Mouse (Mus musculus) heart, embryonic 11.5 days (tissue): ENCODE results near the gene Tial1. TPM values are rescaled to one million over a fixed set of nuclear protein-coding genes. Genes with fewer than 3 reads are reported as not detected.

ENCODE experiments used
- ATAC-seq: fragments of 200-750 bp; cut with Nextera tagmentation; replicated peaks from 2 replicates; pipeline ENCODE4 v1.8.0; 2017; ENCODE audit warnings: moderate library complexity; ENCODE audit not compliant: insufficient number of reproducible peaks, low FRiP score, low TSS enrichment
- H3K27ac ChIP-seq: fragments of 300-500 bp; sonication (generic); 2 replicates; pipeline ENCODE4 v1.5.1; 2014; ENCODE audit warnings: mild to moderate bottlenecking, low read depth, low read length
- H3K27me3 ChIP-seq: fragments of 300-500 bp; sonication (generic); 2 replicates; pipeline ENCODE4 v1.6.1; 2014; ENCODE audit warnings: mild to moderate bottlenecking, low read length, mixed read lengths; ENCODE audit not compliant: control insufficient read depth, insufficient read depth
- H3K36me3 ChIP-seq: fragments of 300-500 bp; sonication (generic); 2 replicates; pipeline ENCODE4 v1.6.1; 2014; ENCODE audit warnings: mild to moderate bottlenecking, low read length, moderate library complexity, mixed read lengths; ENCODE audit not compliant: control insufficient read depth, insufficient read depth
- H3K4me1 ChIP-seq: fragments of 300-500 bp; sonication (generic); 2 replicates; pipeline ENCODE4 v1.6.1; 2014; ENCODE audit warnings: low read length; ENCODE audit not compliant: control insufficient read depth, insufficient read depth
- H3K4me2 ChIP-seq: fragments of 300-500 bp; sonication (generic); 2 replicates; pipeline ENCODE4 v1.6.1; 2014; ENCODE audit warnings: mild to moderate bottlenecking, moderate library complexity
- H3K4me3 ChIP-seq: fragments of 300-500 bp; sonication (generic); 2 replicates; pipeline ENCODE4 v1.5.1; 2014; ENCODE audit warnings: low read depth, low read length
- H3K9ac ChIP-seq: fragments of 300-500 bp; sonication (generic); 2 replicates; pipeline ENCODE4 v1.6.1; 2014; ENCODE audit warnings: mild to moderate bottlenecking, low read depth, low read length, moderate library complexity
- H3K9me3 ChIP-seq: fragments of 300-500 bp; sonication (generic); replicated peaks from 2 replicates; pipeline ENCODE4 v1.6.1; 2016; ENCODE audit warnings: low read length; ENCODE audit not compliant: control insufficient read depth
- WGBS: fragments of 180-500 bp; shearing (Covaris S2); extraction: QIAGEN DNeasy Blood & Tissue Kit; methylation state at CpG from one replicate; pipeline ENCODE4 v1.1.7; 2014; ENCODE audit not compliant: insufficient replicate concordance; 5-methylcytosine and 5-hydroxymethylcytosine counted together
- microRNA-seq: library from miRNA; unstranded; fragments of <30 nt; microRNA quantifications from one replicate; pipeline ENCODE4, GENCODE M21; 2016; ENCODE audit warnings: borderline number of aligned reads
- polyA plus RNA-seq: library from polyadenylated mRNA; unstranded; fragments of >200 nt; fragmentation: Nextera tagmentation; extraction: Ambion mirVana; gene quantifications from 2 replicates; pipeline ENCODE4 v1.2.1, GENCODE M21; 2014

The Tial1 gene
- polyA plus RNA-seq, 1 experiment from 2014 or later: 26.6 TPM

DNA sequence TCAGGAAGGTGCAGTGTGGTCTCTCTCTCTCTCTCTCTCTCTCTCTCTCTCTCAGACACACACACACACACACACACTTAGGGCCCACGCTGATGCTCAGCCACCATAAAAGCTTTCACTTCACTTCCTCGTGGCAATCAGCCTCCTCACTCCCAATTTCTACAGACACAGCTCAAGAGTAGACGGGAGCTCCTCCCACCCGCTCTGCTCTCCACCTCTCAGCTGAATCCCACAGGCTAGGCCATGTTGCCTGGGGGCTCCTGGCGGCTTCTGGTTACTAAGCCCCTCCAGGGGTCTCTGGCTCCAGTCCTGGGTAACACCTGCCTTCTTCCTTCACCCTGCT lies 68.6 kb downstream of the Tial1 start:
- Histone ChIP-seq H3K9me3 (no peaks in the 10 kb centered on the region), H3K4me3 (no peak overlapping the region), H3K27me3 (no peaks in the 10 kb centered on the region), H3K4me2 (no peak overlapping the region), H3K27ac (no peak overlapping the region), H3K36me3 (no peaks in the 10 kb centered on the region), H3K9ac (no peak overlapping the region), H3K4me1 (peaks cover 50% of the 10 kb centered on the region)
- 38% methylated on average over 5 of the region's 5 CpGs for WGBS
- no peak for ATAC-seq

DNA sequence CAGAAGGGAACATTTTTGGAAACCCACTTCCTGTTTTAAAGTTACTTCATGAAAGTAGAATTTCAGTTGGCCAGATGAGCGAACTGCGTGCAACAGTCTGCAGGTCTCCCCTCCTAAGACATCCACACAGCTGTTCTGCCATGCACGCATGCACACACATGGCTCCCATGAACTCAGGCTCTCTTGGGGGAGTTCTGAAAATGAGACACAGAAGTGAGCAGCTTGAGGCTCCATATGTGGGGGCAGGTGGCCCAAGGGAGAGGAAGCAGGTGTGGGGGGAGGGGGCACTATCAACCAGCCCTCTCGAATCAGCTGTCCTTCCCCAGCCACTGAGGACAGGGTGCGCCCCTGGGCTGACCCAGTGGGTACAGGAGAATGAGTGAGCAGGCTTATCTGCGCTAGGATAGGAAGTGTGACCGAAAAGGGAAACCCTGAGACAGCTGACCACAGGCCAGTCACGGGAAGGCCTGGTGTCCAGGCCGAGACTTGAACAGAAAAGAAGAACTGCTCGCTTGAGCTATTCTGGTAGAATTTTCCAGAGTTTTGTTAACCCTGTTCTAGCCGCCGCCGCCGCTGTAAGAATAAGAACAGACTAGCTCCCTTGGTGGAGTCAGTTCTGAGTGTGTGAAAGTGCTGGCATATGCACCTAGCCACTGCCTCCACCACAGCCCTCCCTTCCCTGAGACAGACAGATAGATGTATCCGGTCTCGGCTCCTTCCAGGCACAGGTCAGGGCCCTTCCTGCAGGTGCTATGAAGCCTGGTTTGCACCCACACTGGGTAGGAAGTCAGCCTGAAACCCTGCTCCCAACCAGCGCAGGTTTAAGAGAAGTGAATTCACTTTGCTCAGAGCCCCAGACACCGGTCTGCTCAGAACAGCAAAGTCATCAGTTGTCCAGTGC lies 69.2 kb downstream of the Tial1 start:
- Histone ChIP-seq H3K9me3 (no peaks in the 10 kb centered on the region), H3K27ac (peak overlapping the region; percentile 38; the same call in 1 of the 2 replicates), H3K36me3 (no peaks in the 10 kb centered on the region), H3K4me1 (peaks cover 50% of the 10 kb centered on the region), H3K9ac (no peak overlapping the region), H3K4me2 (peak overlapping the region; percentile 31; the same call in 1 of the 2 replicates), H3K4me3 (no peak overlapping the region), H3K27me3 (no peaks in the 10 kb centered on the region)
- 41% methylated on average over 18 of the region's 18 CpGs for WGBS
- ATAC-seq: peak; percentile 70; the same call in 1 of the 2 replicates

DNA sequence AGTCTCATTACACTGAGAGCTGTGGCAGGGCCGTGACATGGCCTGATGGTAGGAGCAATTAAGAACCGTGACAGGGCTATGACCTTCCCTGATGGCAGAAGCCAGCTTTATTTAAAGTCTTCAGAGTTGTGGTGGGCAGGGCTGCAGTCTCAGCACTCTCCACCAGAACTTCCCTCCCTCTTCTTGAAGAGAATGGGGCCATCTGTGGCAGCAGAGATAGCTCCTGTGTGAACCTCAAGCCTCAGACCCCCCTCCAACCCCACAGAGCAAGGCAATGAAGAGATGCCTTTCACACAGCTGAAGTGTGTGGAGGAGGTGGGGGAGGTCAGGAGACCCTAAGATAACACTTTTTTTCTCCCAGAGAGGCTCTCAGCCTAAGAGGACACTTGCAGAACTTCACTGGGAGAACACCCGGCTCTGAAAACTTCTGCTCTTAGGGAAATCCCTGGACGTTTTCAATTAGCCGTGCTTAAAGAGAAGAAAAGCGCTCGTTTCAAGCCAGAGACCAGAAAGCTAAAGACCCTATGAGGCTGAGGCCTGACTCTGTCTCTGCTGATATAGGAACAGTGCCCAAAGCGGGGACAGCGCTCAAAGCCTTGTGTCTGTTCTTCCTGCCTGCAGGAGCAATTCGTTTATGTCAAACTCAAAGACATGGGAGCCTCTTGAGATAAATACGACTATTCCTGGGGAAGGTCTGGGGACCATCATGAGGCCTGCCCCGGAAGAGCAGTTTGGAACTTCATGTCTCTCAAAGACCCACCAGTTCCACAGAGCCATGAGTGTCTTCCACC lies 70.1 kb downstream of the Tial1 start:
- Histone ChIP-seq H3K36me3 (no peaks in the 10 kb centered on the region), H3K4me2 (peak overlapping the region; percentile 31), H3K4me1 (peaks cover 50% of the 10 kb centered on the region), H3K9me3 (no peaks in the 10 kb centered on the region), H3K4me3 (no peak overlapping the region), H3K27ac (peak overlapping the region; percentile 3; the same call in 1 of the 2 replicates), H3K27me3 (no peaks in the 10 kb centered on the region), H3K9ac (no peak overlapping the region)
- 13% methylated on average over 12 of the region's 12 CpGs for WGBS
- ATAC-seq: 0 out of 2 replicates have a peak, but pooled peaks have one; percentile 7

Small RNA genes lying within 50 kb of the gene (microRNA-seq; reads per million reads assigned to microRNA genes)
- gene Gm24365: not detected

Other genes with a start within 250 kb of the Tial1 start
- gene Armc5, start 224.4 kb downstream of the Tial1 start, polyA plus RNA-seq: 7.7 and 8.7 TPM in 2 replicates
- 6.6 and 7.9 TPM in 2 replicates for gene 9130023H24Rik, start 223.7 kb downstream of the Tial1 start, polyA plus RNA-seq
- gene Tgfb1i1, start 214.9 kb downstream of the Tial1 start, polyA plus RNA-seq: 168 and 172 TPM in 2 replicates
- 0.83 TPM in 1 of 2 replicates, not detected in the other for gene Slc5a2, start 196.1 kb downstream of the Tial1 start, polyA plus RNA-seq
- gene BC017158, start 163.5 kb downstream of the Tial1 start, polyA plus RNA-seq: 18.1 and 18.2 TPM in 2 replicates
- gene Rgs10, start 43.0 kb downstream of the Tial1 start, polyA plus RNA-seq: 20.3 and 21.0 TPM in 2 replicates
- gene Bag3, start 61.9 kb upstream of the Tial1 start, polyA plus RNA-seq: 20.6 and 21.1 TPM in 2 replicates
- 16.7 and 18.6 TPM in 2 replicates for gene Inpp5f, start 149.6 kb upstream of the Tial1 start, polyA plus RNA-seq